Mouse (Mus musculus): ENCODE measurements around the gene Myadml2. TPM values are rescaled to one million over a fixed set of nuclear protein-coding genes. Genes with fewer than 3 reads are reported as not detected.
A peak's percentile ranks its signal among the peaks of the same experiment; 100 is the strongest.
"Not testable (repeated sequence)": the region's sequence is repeated elsewhere in the genome, so short reads cannot be mapped to it uniquely, and the experiment has no call there.

Myadml2 gene
- polyA plus RNA-seq, 1 experiment from 2014 or later: 3.4 TPM

GRCm38 (mm10) chr11:120686650-120687272 is 38.8 kb upstream of the Myadml2 start:
- no peak overlapping the region for H3K9ac ChIP-seq (ENCODE audit: low read depth, low read length)

GRCm38 (mm10) chr11:120684660-120685059 is 36.7 kb upstream of the Myadml2 start:
- no peak overlapping the region for H3K4me3 ChIP-seq (ENCODE audit: low read depth, low read length)
- no peaks in the 10 kb centered on the region for H3K27me3 ChIP-seq (replicated peaks; ENCODE audit: control insufficient read depth, insufficient read depth, low read length)
- 80% methylated on average over 2 of the region's 2 CpGs for WGBS
- no peak overlapping the region for H3K27ac ChIP-seq (replicated peaks; ENCODE audit: low read depth, low read length)
- H3K4me1 ChIP-seq (ENCODE audit: control insufficient read depth, insufficient read depth, low read length): 0 out of 2 replicates have a peak, but pooled peaks cover 5% of the 10 kb centered on the region
- no peak for ATAC-seq (ENCODE audit: low read depth)
- no peak overlapping the region for H3K4me2 ChIP-seq (ENCODE audit: low read depth, low read length)
- peaks cover 52% of the 10 kb centered on the region for H3K36me3 ChIP-seq (ENCODE audit: control insufficient read depth, insufficient read depth, low read length)
- H3K9ac ChIP-seq (ENCODE audit: low read depth, low read length): no peak overlapping the region
- no peaks in the 10 kb centered on the region for H3K9me3 ChIP-seq (ENCODE audit: control insufficient read depth, low read length)
- DNase-seq (ENCODE audit: low spot score): no peak

More at GRCm38 (mm10) chr11:120686650-120687272, 38.8 kb upstream of the Myadml2 start:
- ATAC-seq (ENCODE audit: low read depth) (peak; percentile 62), DNase-seq (ENCODE audit: low spot score) (peak; percentile 74)
- H3K9me3 ChIP-seq (ENCODE audit: control insufficient read depth, low read length): no peaks in the 10 kb centered on the region
- peak overlapping the region; percentile 84 for H3K27ac ChIP-seq (replicated peaks; ENCODE audit: low read depth, low read length)
- WGBS: 56% methylated on average over 20 of the region's 20 CpGs
- H3K4me3 ChIP-seq (ENCODE audit: low read depth, low read length): no peak overlapping the region
- peak overlapping the region; percentile 24; the same call in 1 of the 2 replicates for H3K4me2 ChIP-seq (ENCODE audit: low read depth, low read length)
- H3K4me1 ChIP-seq (ENCODE audit: control insufficient read depth, insufficient read depth, low read length): 0 out of 2 replicates have a peak, but pooled peaks cover 5% of the 10 kb centered on the region
- no peaks in the 10 kb centered on the region for H3K27me3 ChIP-seq (replicated peaks; ENCODE audit: control insufficient read depth, insufficient read depth, low read length)
- peaks cover 48% of the 10 kb centered on the region for H3K36me3 ChIP-seq (ENCODE audit: control insufficient read depth, insufficient read depth, low read length)

- ATAC-seq (ENCODE audit: low read depth) (no peak), DNase-seq (ENCODE audit: low spot score) (no peak)
- Histone ChIP-seq H3K4me2 (ENCODE audit: low read depth, low read length) (no peak overlapping the region), H3K36me3 (ENCODE audit: control insufficient read depth, insufficient read depth, low read length) (peaks cover 52% of the 10 kb centered on the region), H3K4me1 (ENCODE audit: control insufficient read depth, insufficient read depth, low read length) (0 out of 2 replicates have a peak, but pooled peaks cover 5% of the 10 kb centered on the region), H3K27ac (replicated peaks; ENCODE audit: low read depth, low read length) (no peak overlapping the region), H3K4me3 (ENCODE audit: low read depth, low read length) (no peak overlapping the region), H3K9me3 (ENCODE audit: control insufficient read depth, low read length) (no peaks in the 10 kb centered on the region), H3K27me3 (replicated peaks; ENCODE audit: control insufficient read depth, insufficient read depth, low read length) (no peaks in the 10 kb centered on the region), H3K9ac (ENCODE audit: low read depth, low read length) (no peak overlapping the region)
- WGBS: 62% methylated on average over 2 of the region's 2 CpGs
These were observed 36.1 kb upstream of the Myadml2 start for GRCm38 (mm10) chr11:120684086-120684485.

GRCm38 (mm10) chr11:120683536-120683935 is 35.6 kb upstream of the Myadml2 start:
- Histone ChIP-seq H3K4me1 (ENCODE audit: control insufficient read depth, insufficient read depth, low read length) (0 out of 2 replicates have a peak, but pooled peaks cover 5% of the 10 kb centered on the region), H3K36me3 (ENCODE audit: control insufficient read depth, insufficient read depth, low read length) (peaks cover 51% of the 10 kb centered on the region)
- 88% methylated on average over 3 of the region's 3 CpGs for WGBS

GRCm38 (mm10) chr11:120682683-120683082 is 34.7 kb upstream of the Myadml2 start:
- H3K27ac ChIP-seq (replicated peaks; ENCODE audit: low read depth, low read length): no peak overlapping the region
- H3K9me3 ChIP-seq (ENCODE audit: control insufficient read depth, low read length): no peaks in the 10 kb centered on the region
- DNase-seq (ENCODE audit: low spot score) (no peak), ATAC-seq (ENCODE audit: low read depth) (no peak)
- H3K9ac ChIP-seq (ENCODE audit: low read depth, low read length): no peak overlapping the region
- 91% methylated on average over 5 of the region's 5 CpGs for WGBS
- no peak overlapping the region for H3K4me2 ChIP-seq (ENCODE audit: low read depth, low read length)
- H3K36me3 ChIP-seq (ENCODE audit: control insufficient read depth, insufficient read depth, low read length): peaks cover 56% of the 10 kb centered on the region
- 0 out of 2 replicates have a peak, but pooled peaks cover 5% of the 10 kb centered on the region for H3K4me1 ChIP-seq (ENCODE audit: control insufficient read depth, insufficient read depth, low read length)
- no peaks in the 10 kb centered on the region for H3K27me3 ChIP-seq (replicated peaks; ENCODE audit: control insufficient read depth, insufficient read depth, low read length)
- no peak overlapping the region for H3K4me3 ChIP-seq (ENCODE audit: low read depth, low read length)

More at GRCm38 (mm10) chr11:120683536-120683935, 35.6 kb upstream of the Myadml2 start:
- no peaks in the 10 kb centered on the region for H3K27me3 ChIP-seq (replicated peaks; ENCODE audit: control insufficient read depth, insufficient read depth, low read length)
- no peak overlapping the region for H3K27ac ChIP-seq (replicated peaks; ENCODE audit: low read depth, low read length)
- H3K4me2 ChIP-seq (ENCODE audit: low read depth, low read length): no peak overlapping the region
- H3K9ac ChIP-seq (ENCODE audit: low read depth, low read length): no peak overlapping the region
- H3K9me3 ChIP-seq (ENCODE audit: control insufficient read depth, low read length): no peaks in the 10 kb centered on the region
- DNase-seq (ENCODE audit: low spot score) (no peak), ATAC-seq (ENCODE audit: low read depth) (no peak)
- H3K4me3 ChIP-seq (ENCODE audit: low read depth, low read length): no peak overlapping the region

GRCm38 (mm10) chr11:120679909-120680308 is 32.0 kb upstream of the Myadml2 start:
- Histone ChIP-seq H3K9ac (ENCODE audit: low read depth, low read length) (no peak overlapping the region), H3K4me3 (ENCODE audit: low read depth, low read length) (no peak overlapping the region), H3K27ac (replicated peaks; ENCODE audit: low read depth, low read length) (no peak overlapping the region), H3K4me2 (ENCODE audit: low read depth, low read length) (no peak overlapping the region), H3K27me3 (replicated peaks; ENCODE audit: control insufficient read depth, insufficient read depth, low read length) (no peaks in the 10 kb centered on the region), H3K9me3 (ENCODE audit: control insufficient read depth, low read length) (no peaks in the 10 kb centered on the region), H3K36me3 (ENCODE audit: control insufficient read depth, insufficient read depth, low read length) (peaks cover 55% of the 10 kb centered on the region), H3K4me1 (ENCODE audit: control insufficient read depth, insufficient read depth, low read length) (no peaks in the 10 kb centered on the region)
- no peak for ATAC-seq (ENCODE audit: low read depth)
- DNase-seq (ENCODE audit: low spot score): no peak
- WGBS: 57% methylated on average over 3 of the region's 3 CpGs

GRCm38 (mm10) chr11:120676951-120677350 is 29.0 kb upstream of the Myadml2 start:
- WGBS: 88% methylated on average over 4 of the region's 4 CpGs

GRCm38 (mm10) chr11:120675875-120676274 is 27.9 kb upstream of the Myadml2 start:
- DNase-seq (ENCODE audit: low spot score); H3K4me3 ChIP-seq (ENCODE audit: low read depth, low read length); H3K27me3 ChIP-seq (replicated peaks; ENCODE audit: control insufficient read depth, insufficient read depth, low read length); H3K9ac ChIP-seq (ENCODE audit: low read depth, low read length); H3K9me3 ChIP-seq (ENCODE audit: control insufficient read depth, low read length); ATAC-seq (ENCODE audit: low read depth); H3K4me2 ChIP-seq (ENCODE audit: low read depth, low read length); H3K27ac ChIP-seq (replicated peaks; ENCODE audit: low read depth, low read length): not testable (repeated sequence)
- WGBS: 82% methylated on average over 4 of the region's 5 CpGs
- peaks cover 40% of the 10 kb centered on the region for H3K36me3 ChIP-seq (ENCODE audit: control insufficient read depth, insufficient read depth, low read length)
- H3K4me1 ChIP-seq (ENCODE audit: control insufficient read depth, insufficient read depth, low read length): peaks cover 11% of the 10 kb centered on the region; the same call in 1 of the 2 replicates

More at GRCm38 (mm10) chr11:120676951-120677350, 29.0 kb upstream of the Myadml2 start:
- no peak for ATAC-seq (ENCODE audit: low read depth)
- Histone ChIP-seq H3K27me3 (replicated peaks; ENCODE audit: control insufficient read depth, insufficient read depth, low read length) (no peaks in the 10 kb centered on the region), H3K36me3 (ENCODE audit: control insufficient read depth, insufficient read depth, low read length) (peaks cover 47% of the 10 kb centered on the region), H3K9me3 (ENCODE audit: control insufficient read depth, low read length) (no peaks in the 10 kb centered on the region), H3K4me2 (ENCODE audit: low read depth, low read length) (no peak overlapping the region), H3K27ac (replicated peaks; ENCODE audit: low read depth, low read length) (no peak overlapping the region), H3K4me1 (ENCODE audit: control insufficient read depth, insufficient read depth, low read length) (peaks cover 11% of the 10 kb centered on the region; the same call in 1 of the 2 replicates), H3K9ac (ENCODE audit: low read depth, low read length) (no peak overlapping the region), H3K4me3 (ENCODE audit: low read depth, low read length) (no peak overlapping the region)
- no peak for DNase-seq (ENCODE audit: low spot score)

Measured in embryonic facial prominence, embryonic 14.5 days (tissue).